ENCODE assay signal across 13 mouse cellular contexts in genomic region chr14:80249882-80250281, GRCm38 (mm10).
"Had no signal": no experiment of that assay in that cellular context is flagged by ENCODE, and none has a peak within 500 bp of the region (broad histone marks: within the 10 kb centered on the region; RNA-seq: fewer than 3 reads in every experiment).

No protein-coding gene starts in this region.

- H3K9ac ChIP-seq: liver, embryonic 15.5 days; midbrain, embryonic 13.5 days had no signal

- H3K27ac ChIP-seq: limb, embryonic 10.5 days; liver, embryonic 15.5 days; midbrain, embryonic 13.5 days had no signal

- ATAC-seq: lung, postnatal 0 days; midbrain, embryonic 13.5 days had no signal

- DNase-seq: kidney, adult 8-10 months; kidney, postnatal 25 days; lung, adult 2 months; lung, postnatal 36 days; right cerebral cortex, postnatal 4 days; spleen, adult 18-20 months; thymus, adult 18-20 months; thymus, postnatal 14 days had no signal

- H3K27me3 ChIP-seq: liver, embryonic 15.5 days; midbrain, embryonic 13.5 days had no signal

- H3K36me3 ChIP-seq: limb, embryonic 10.5 days; liver, embryonic 15.5 days; midbrain, embryonic 13.5 days had no signal

- H3K4me1 ChIP-seq: limb, embryonic 10.5 days; liver, embryonic 15.5 days; midbrain, embryonic 13.5 days had no signal

- H3K9me3 ChIP-seq: limb, embryonic 10.5 days; liver, embryonic 15.5 days; midbrain, embryonic 13.5 days had no signal

- H3K4me3 ChIP-seq: limb, embryonic 10.5 days; liver, embryonic 15.5 days; midbrain, embryonic 13.5 days had no signal

- H3K4me2 ChIP-seq: liver, embryonic 11.5 days; liver, embryonic 15.5 days; midbrain, embryonic 13.5 days had no signal
